Comparison of ENCODE assay signal across 8 mouse cellular contexts in the genomic region with DNA sequence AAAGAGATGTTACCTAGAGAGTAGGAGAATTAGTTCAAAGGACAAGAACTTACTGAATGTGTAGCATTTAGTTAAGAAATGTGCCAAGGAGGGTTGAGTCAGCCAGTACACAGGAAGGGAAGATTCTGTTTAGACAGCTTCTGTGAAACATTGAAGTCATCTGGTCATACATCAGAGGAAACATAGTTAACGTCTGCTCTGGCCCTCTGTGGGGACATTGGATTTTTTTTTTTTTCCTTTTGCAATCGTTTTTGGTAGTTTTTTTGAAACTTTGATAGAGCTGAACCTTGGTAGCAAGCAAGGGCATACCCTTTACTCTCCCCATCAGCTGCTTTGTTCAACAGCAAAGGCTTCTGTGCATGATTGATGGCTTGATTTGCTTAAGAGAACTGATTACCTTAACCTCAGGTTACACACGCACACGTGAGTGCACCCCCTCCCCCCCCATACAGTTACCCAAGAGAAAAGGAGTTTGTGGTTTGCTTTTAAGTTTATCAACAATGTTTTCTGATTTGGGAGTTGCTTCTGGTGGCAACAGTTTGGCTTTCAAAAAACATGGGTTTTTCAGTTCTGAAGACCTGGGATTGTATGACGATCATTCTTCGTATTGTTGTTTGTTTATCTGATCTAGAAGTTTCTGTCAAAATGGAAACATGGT. TPM values are rescaled to one million over a fixed set of nuclear protein-coding genes. Genes with fewer than 3 reads are reported as not detected.
DNase-seq lines count a peak whose midpoint lies in the region; ATAC-seq and TF ChIP-seq lines count a peak whose summit lies in the region.

No protein-coding gene starts in this region.

- no peaks in the 10 kb centered on the region for H3K9me3 ChIP-seq in hindbrain, embryonic 13.5 days
- no peaks in the 10 kb centered on the region for H3K9me3 ChIP-seq in midbrain, embryonic 15.5 days

- TF ChIP-seq CTCF in kidney, adult 2 months (conservative IDR thresholded peaks at IDR 0.05; ENCODE audit: insufficient read depth, insufficient read length, low read depth, low read length), result no peak

- H3K4me3 ChIP-seq in kidney, adult 2 months (ENCODE audit: insufficient read depth, low read depth, low read length), result no peak overlapping the region; the same call in 1 of the 2 replicates
- peak overlapping the region; percentile 98; the same call in 1 of the 2 replicates for H3K4me3 ChIP-seq in brown adipose tissue, adult 24 weeks (ENCODE audit: insufficient read depth, low read depth, low read length)
- peak overlapping the region; percentile 84 for H3K4me3 ChIP-seq in hindbrain, embryonic 13.5 days
- peak overlapping the region; percentile 71 for H3K4me3 ChIP-seq in midbrain, embryonic 15.5 days

- H3K27me3 ChIP-seq in kidney, adult 2 months (replicated peaks; ENCODE audit: control insufficient read depth, insufficient read depth, low read length), result no peaks in the 10 kb centered on the region
- no peaks in the 10 kb centered on the region for H3K27me3 ChIP-seq in hindbrain, embryonic 13.5 days
- no peaks in the 10 kb centered on the region for H3K27me3 ChIP-seq in midbrain, embryonic 15.5 days (replicated peaks)

- peak overlapping the region; percentile 84 for H3K4me2 ChIP-seq in hindbrain, embryonic 13.5 days
- peak overlapping the region; percentile 82 for H3K4me2 ChIP-seq in midbrain, embryonic 15.5 days

- H3K36me3 ChIP-seq in kidney, adult 2 months (ENCODE audit: control insufficient read depth, insufficient read depth, low read length), result no peaks in the 10 kb centered on the region
- H3K36me3 ChIP-seq in hindbrain, embryonic 13.5 days, result no peaks in the 10 kb centered on the region; the same call in 1 of the 2 replicates
- H3K36me3 ChIP-seq in midbrain, embryonic 15.5 days (replicated peaks), result no peaks in the 10 kb centered on the region

- DNase-seq in kidney, adult 2 months, result peak; percentile 8
- DNase-seq in kidney, adult 9 months, result no peak
- no peak for DNase-seq in adrenal gland, postnatal 25 days
- DNase-seq in frontal cortex, postnatal 14 days (ENCODE audit: low spot score in 2 of 2), result no peak

- no peak for TF ChIP-seq POLR2A in kidney, adult 2 months (IDR thresholded peaks at IDR 0.05; ENCODE audit: low read depth, low read length)

- no peak overlapping the region for H3K27ac ChIP-seq in kidney, adult 2 months (ENCODE audit: insufficient read depth, low read depth, low read length)
- no peak overlapping the region for H3K27ac ChIP-seq in brown adipose tissue, adult 24 weeks (replicated peaks; ENCODE audit: low read depth, low read length)
- H3K27ac ChIP-seq in hindbrain, embryonic 13.5 days, result no peak overlapping the region
- no peak overlapping the region for H3K27ac ChIP-seq in midbrain, embryonic 15.5 days

- peak overlapping the region; percentile 31; the same call in 1 of the 2 replicates for H3K9ac ChIP-seq in hindbrain, embryonic 13.5 days
- H3K9ac ChIP-seq in midbrain, embryonic 15.5 days, result 0 out of 2 replicates have a peak overlapping the region, but pooled peaks have one; percentile 63

- 42% methylated on average over 6 of the region's 6 CpGs for WGBS in kidney, adult 2 months
- 55% methylated on average over 6 of the region's 6 CpGs for WGBS in hindbrain, embryonic 13.5 days
- WGBS in midbrain, embryonic 15.5 days, result 65% methylated on average over 6 of the region's 6 CpGs

- peaks cover 8% of the 10 kb centered on the region; the same call in 1 of the 2 replicates for H3K4me1 ChIP-seq in kidney, adult 2 months (ENCODE audit: control insufficient read depth, insufficient read depth, low read length)
- H3K4me1 ChIP-seq in brown adipose tissue, adult 24 weeks (ENCODE audit: control insufficient read depth, insufficient read depth, insufficient read length, low read length), result peaks cover 8% of the 10 kb centered on the region; the same call in 1 of the 2 replicates
- H3K4me1 ChIP-seq in hindbrain, embryonic 13.5 days (replicated peaks), result peaks cover 24% of the 10 kb centered on the region
- peaks cover 23% of the 10 kb centered on the region for H3K4me1 ChIP-seq in midbrain, embryonic 15.5 days

- no peak for ATAC-seq in hindbrain, embryonic 13.5 days (ENCODE audit: low FRiP score)
- no peak for ATAC-seq in midbrain, embryonic 15.5 days (replicated peaks)
- no peak for ATAC-seq in frontal cortex, adult (ENCODE audit: low TSS enrichment)

RNA-seq across cellular contexts. Expression of a gene that starts 1.4 kb away (rescaled TPM):
- polyA plus RNA-seq in kidney, adult 2 months (2012; rRNA removed), result 4.3 and 4.6 TPM in 2 replicates
- polyA plus RNA-seq in brown adipose tissue, adult 24 weeks (2012; ENCODE audit: insufficient read depth, insufficient read length, missing spikeins), result 10.8 and 14.0 TPM in 2 replicates
- polyA plus RNA-seq in hindbrain, embryonic 13.5 days (2015; fragmentation: Nextera tagmentation; extraction: Ambion mirVana), result 21.6 and 21.7 TPM in 2 replicates
- 21.1 and 22.7 TPM in 2 replicates for polyA plus RNA-seq in midbrain, embryonic 15.5 days (2015; fragmentation: Nextera tagmentation; extraction: Ambion mirVana)
- total RNA-seq in adrenal gland, postnatal 25 days (2021), result 36.6 and 38.4 TPM in 2 replicates
